Mouse (Mus musculus): ENCODE data around the gene Cpxm1.
A peak's percentile ranks its signal among the peaks of the same experiment; 100 is the strongest.

Cpxm1 gene

GRCm38 (mm10) chr2:130397186-130397985 lies at the start of gene Cpxm1:
TSS of gene Cpxm1 (minus strand) at chr2:130397574.
- DNase-seq: no peak

- DNase-seq: no peak
Observed at GRCm38 (mm10) chr2:130442162-130442561, 44.8 kb upstream of the Cpxm1 start.

GRCm38 (mm10) chr2:130439840-130440480 lies 42.6 kb upstream of the Cpxm1 start:
- DNase-seq: no peak

DNA sequence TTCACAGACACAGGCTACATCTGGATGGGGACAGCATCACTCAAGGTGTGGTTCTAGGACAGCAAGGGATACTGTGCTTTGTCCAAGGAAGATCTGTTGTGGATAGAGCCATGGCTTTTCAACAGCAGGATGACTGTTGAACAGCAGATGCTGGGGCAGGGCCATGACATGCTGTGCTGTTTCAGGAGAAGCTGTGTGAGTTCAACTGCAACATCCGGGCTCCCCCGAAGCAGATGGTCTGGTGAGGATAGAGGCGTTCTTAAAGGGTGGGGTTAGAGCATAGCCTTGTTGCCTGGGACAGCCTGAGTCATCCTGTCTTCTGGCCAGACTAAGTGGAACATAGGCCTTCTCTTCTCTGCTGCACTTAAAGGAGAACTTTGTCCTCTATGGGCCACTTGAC lies 41.5 kb upstream of the Cpxm1 start:
- no peak for DNase-seq

GRCm38 (mm10) chr2:130436769-130437168 lies 39.4 kb upstream of the Cpxm1 start:
- no peak for DNase-seq

GRCm38 (mm10) chr2:130433152-130433551 lies 35.8 kb upstream of the Cpxm1 start:
- DNase-seq: peak in 1 of 2 experiments; percentile 37

DNA sequence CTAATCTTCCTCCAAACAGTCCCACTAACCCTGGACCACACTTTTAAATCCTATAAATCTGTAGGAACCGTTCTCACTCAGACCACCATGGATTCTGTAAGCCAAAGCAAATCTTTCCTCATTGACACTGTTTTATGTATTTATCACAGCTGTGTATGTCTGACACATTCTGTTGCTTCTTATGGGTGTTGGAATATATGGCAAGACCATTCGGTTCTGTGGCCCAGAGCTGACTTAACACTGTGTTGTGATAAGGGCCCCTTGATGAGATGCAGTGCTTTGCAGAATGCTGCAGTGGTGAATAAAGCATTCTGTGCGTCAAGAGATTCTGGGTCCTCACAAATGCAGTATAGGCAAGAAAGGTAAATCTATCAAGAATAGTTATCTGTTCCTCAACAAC lies 34.8 kb upstream of the Cpxm1 start:
- DNase-seq: no peak

GRCm38 (mm10) chr2:130430484-130430883 lies 33.1 kb upstream of the Cpxm1 start:
- DNase-seq: no peak

DNA sequence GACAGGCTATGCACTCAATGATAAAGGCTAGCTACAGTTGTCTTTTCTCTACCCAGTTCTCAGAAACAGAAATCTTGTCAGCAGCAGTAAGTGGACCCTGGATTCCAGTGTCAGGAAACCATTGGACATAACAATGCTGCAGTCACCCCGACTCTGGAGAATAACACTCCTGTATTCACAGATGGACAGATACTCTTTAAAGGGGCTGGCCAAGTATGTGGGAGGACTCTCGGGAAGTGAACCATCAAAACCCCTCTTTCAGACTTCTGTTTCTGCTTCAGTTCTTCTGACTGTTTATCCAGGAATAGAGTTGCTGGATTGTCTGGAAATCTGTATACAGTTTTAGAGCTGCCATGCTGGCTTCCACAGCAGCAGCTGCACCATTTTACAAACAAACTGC lies 32.5 kb upstream of the Cpxm1 start:
- DNase-seq: no peak

GRCm38 (mm10) chr2:130425112-130425511 lies 27.7 kb upstream of the Cpxm1 start:
- no peak for DNase-seq

- DNase-seq: peak; percentile 85 to 91
Observed at GRCm38 (mm10) chr2:130424126-130424853, 26.9 kb upstream of the Cpxm1 start, which contains the start of the genes Vps16 and Pced1a. TSS of gene Vps16 (plus strand) at chr2:130424339. TSS of gene Pced1a (minus strand) at chr2:130424701.

DNA sequence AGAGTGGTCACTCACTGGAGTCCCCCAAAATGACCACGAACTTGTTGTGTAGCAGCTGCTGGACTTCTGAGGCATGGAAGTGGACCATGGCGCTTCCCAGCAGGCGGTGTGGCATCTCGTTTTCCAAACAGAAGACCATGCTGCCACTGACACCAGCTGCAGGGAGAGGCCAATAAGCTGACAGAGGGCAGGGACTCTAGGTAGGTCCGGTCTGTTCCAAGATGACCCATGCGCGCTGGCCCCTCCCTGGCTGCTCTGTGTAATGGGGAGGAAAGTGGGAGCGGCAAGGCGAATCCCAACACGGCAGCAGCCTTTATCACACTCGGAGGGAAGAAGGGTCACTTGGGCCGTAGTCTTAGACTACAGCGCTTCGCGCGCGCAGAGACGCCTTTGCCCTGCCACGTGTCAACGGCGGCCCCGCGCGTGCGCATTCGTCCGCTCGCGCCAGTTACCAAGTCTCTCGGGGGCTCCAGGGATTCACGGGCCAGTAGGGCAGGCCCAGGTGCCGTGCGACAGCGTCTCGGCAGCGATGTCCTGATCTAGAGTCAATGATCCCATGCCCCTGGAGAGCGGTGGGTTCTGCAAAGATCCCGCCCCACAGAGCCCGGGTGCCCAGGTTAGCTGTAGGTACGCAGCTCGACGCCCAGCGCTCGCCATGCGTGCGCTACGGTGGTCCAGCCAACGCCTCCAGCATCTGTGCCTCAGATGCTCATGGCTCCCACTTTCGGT lies 26.2 kb upstream of the Cpxm1 start:
- peak; percentile 65 to 79 for DNase-seq

- DNase-seq: no peak
Observed at GRCm38 (mm10) chr2:130421781-130422620, 24.6 kb upstream of the Cpxm1 start.

GRCm38 (mm10) chr2:130414094-130414856 lies 16.9 kb upstream of the Cpxm1 start:
- DNase-seq: no peak

GRCm38 (mm10) chr2:130412775-130413174 lies 15.4 kb upstream of the Cpxm1 start:
- DNase-seq: no peak

DNA sequence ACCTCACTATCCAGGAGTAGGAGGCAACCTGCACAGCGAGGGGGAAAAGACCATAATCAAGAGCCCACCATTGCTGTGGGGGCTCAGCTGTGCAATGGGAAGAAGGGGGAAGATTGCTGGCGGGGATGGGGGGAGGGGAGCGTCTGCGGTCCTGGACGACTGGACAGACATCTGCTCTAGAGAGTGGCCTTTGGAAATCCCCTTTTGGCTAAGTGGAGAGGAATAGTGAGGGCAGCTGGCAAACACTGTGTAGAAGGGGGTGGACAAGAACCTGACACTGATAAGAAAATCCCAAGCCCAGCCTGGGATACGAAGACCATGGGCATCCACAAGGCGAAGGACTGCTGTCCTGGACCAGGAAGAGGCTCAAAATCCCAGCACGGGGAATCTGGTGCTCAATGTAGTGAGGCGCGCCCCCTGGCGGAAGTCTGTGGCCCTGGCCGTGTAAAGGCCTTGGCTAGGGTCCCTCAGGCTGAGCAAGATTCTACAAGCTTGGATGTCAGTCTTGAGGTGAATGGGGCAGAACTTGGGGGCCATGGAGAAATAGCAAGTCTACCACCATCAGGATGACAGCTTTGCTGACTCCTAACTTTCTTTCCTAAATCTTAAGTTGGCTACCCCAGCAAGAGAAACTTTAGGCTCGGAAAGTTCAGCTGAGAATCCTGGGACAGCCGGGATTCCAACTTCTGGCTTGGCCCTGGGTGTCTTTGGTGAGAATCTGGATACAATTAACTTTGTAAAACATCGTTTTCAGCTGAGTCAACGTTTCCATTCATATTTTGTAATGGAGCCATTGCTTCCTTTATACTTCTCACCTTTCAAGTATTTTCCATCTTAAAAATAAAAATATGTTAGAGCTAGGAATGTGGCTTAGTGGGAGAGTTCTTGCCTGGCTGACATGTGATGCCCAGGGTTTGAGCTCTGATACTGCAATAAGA lies 14.5 kb upstream of the Cpxm1 start:
- peak; percentile 39 to 72 for DNase-seq

DNA sequence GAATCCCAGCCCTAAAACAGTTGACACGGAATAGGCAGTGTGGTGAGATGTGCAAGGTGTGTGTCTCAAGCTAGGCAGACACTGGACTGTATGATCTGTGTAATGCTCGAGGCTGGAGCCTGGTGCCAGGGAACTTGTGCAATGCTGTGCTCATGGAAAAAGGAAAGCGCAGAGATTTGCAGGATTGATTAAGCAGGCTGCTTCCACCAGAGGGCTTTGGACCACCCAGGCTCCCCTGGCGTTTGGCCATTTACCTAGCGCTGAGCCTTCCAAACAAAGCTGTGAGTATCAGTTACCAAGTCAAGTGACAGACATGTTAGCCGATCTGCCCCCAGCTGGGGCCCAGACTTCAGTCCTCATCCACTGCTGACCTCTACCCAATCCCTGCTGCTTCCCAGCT lies 10.8 kb upstream of the Cpxm1 start:
- no peak for DNase-seq

- no peak for DNase-seq
Observed at GRCm38 (mm10) chr2:130406178-130406577, 8.8 kb upstream of the Cpxm1 start, which contains the start of gene Tmem239. TSS of gene Tmem239 (plus strand) at chr2:130406478.

DNA sequence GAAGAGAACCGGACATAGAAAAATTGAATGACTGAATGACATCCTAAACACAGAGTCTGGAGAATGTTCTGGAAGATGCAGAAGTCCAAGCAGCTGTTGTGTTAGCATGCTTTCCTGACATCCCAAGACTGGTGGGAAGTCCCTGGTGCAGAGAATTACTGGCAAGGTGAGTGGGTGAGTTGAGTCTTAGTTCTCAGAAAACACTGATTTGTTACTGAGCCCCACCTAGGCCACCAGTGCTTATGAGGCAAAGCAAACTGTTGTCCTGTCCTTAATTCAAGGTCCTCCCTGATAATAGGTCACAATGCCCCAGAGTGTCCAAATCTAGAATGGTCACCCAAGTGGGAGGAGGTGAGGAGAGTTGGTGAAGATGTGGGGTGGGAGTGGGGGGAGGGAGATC lies 7.6 kb upstream of the Cpxm1 start, which contains the start of the genes Gm28372 and 1700020A23Rik:
Gene Gm28372 (plus strand): TSS at position 301 of the 400 bp plus-strand sequence.
Gene 1700020A23Rik (plus strand): TSS at position 321 of the 400 bp plus-strand sequence.
- DNase-seq: no peak

- DNase-seq: no peak
Observed at GRCm38 (mm10) chr2:130401891-130402290, 4.5 kb upstream of the Cpxm1 start.
